Mouse (Mus musculus) heart, embryonic 14.5 days (tissue): Measurements from ENCODE around the gene Dpm3. TPM values are rescaled to one million over a fixed set of nuclear protein-coding genes. Genes with fewer than 3 reads are reported as not detected.

Experiments
- ATAC-seq: fragments of 200-750 bp; cut with Nextera tagmentation; 2 replicates; pipeline ENCODE4 v1.8.0; 2017; ENCODE audit warnings: low read depth, moderate TSS enrichment; ENCODE audit not compliant: insufficient number of reproducible peaks, insufficient read depth, low FRiP score
- H3K27ac ChIP-seq, 2 experiments: fragments of 200-500 bp in 1 of 2; fragments of 300-500 bp in 1 of 2; sonication (generic) in 1 of 2; replicated peaks in 1 of 2; 2 replicates each; pipeline ENCODE4 v1.5.1; 2012 to 2014; ENCODE audit warnings: low read depth in 2 of 2, low read length in 2 of 2, control low read depth in 1 of 2, mild to moderate bottlenecking in 1 of 2, mixed read lengths in 1 of 2; ENCODE audit not compliant: control insufficient read depth in 1 of 2, insufficient read depth in 1 of 2
- H3K27me3 ChIP-seq: fragments of 300-500 bp; sonication (generic); 2 replicates; pipeline ENCODE4 v1.6.1; 2014; ENCODE audit warnings: mild to moderate bottlenecking, low read length, control low read depth; ENCODE audit not compliant: control insufficient read depth, insufficient read depth
- H3K36me3 ChIP-seq: fragments of 300-500 bp; sonication (generic); 2 replicates; pipeline ENCODE4 v1.6.1; 2014; ENCODE audit warnings: mild to moderate bottlenecking, control low read depth, low read length, mixed read lengths; ENCODE audit not compliant: control insufficient read depth, insufficient read depth
- H3K4me1 ChIP-seq, 2 experiments: fragments of 200-500 bp in 1 of 2; fragments of 300-500 bp in 1 of 2; sonication (generic) in 1 of 2; 2 replicates each; pipeline ENCODE4 v1.6.1; 2012 to 2014; ENCODE audit warnings: low read length in 2 of 2, control low read depth in 1 of 2, mixed read lengths in 1 of 2; ENCODE audit not compliant: control insufficient read depth in 2 of 2, insufficient read depth in 2 of 2
- H3K4me2 ChIP-seq: fragments of 300-500 bp; sonication (generic); 2 replicates; pipeline ENCODE4 v1.6.1; 2014; ENCODE audit warnings: mild to moderate bottlenecking, low read length
- H3K4me3 ChIP-seq, 2 experiments: fragments of 200-500 bp in 1 of 2; fragments of 300-500 bp in 1 of 2; sonication (generic) in 1 of 2; 2 replicates each; pipeline ENCODE4 v1.5.1; 2012 to 2014; ENCODE audit warnings: low read length in 2 of 2, mild to moderate bottlenecking in 2 of 2, control low read depth in 1 of 2, low read depth in 1 of 2, moderate library complexity in 1 of 2; ENCODE audit not compliant: control insufficient read depth in 1 of 2, insufficient read depth in 1 of 2
- H3K9ac ChIP-seq: fragments of 300-500 bp; sonication (generic); 2 replicates; pipeline ENCODE4 v1.6.1; 2014; ENCODE audit warnings: mild to moderate bottlenecking, low read length
- H3K9me3 ChIP-seq: fragments of 300-500 bp; sonication (generic); 2 replicates; pipeline ENCODE4 v1.6.1; 2016; ENCODE audit warnings: low read length, control low read depth; ENCODE audit not compliant: control insufficient read depth
- WGBS: fragments of 180-500 bp; shearing (Covaris S2); extraction: QIAGEN DNeasy Blood & Tissue Kit; methylation state at CpG from one replicate; pipeline ENCODE4 v1.1.7; 2014; 5-methylcytosine and 5-hydroxymethylcytosine counted together
- polyA plus RNA-seq: library from polyadenylated mRNA; unstranded; fragments of >200 nt; fragmentation: Nextera tagmentation; extraction: Ambion mirVana; gene quantifications from 2 replicates; pipeline ENCODE4 v1.2.1, GENCODE M21; 2014

Gene Dpm3
- polyA plus RNA-seq, 1 experiment from 2014 or later: 97.9 TPM

GRCm38 (mm10) chr3:89268916-89269315 lies 9.8 kb downstream of the Dpm3 start:
- peaks cover 10 to 40% of the 10 kb centered on the region in 2 experiments for H3K4me1 ChIP-seq
- no peaks in the 10 kb centered on the region for H3K9me3 ChIP-seq
- H3K9ac ChIP-seq: no peak overlapping the region
- H3K36me3 ChIP-seq: peaks cover 29% of the 10 kb centered on the region
- no peak overlapping the region for H3K4me2 ChIP-seq
- 60% methylated on average over 8 of the region's 8 CpGs for WGBS
- no peaks in the 10 kb centered on the region for H3K27me3 ChIP-seq
- no peak overlapping the region for H3K27ac ChIP-seq
- no peak for ATAC-seq
- H3K4me3 ChIP-seq: no peak overlapping the region

GRCm38 (mm10) chr3:89270051-89270755 lies 11.0 kb downstream of the Dpm3 start, which contains the start of gene Slc50a1:
Gene Slc50a1, minus strand, starts transcription at chr3:89270570.
- Histone ChIP-seq H3K27me3 (no peaks in the 10 kb centered on the region), H3K4me1 (peaks cover 10 to 40% of the 10 kb centered on the region in 2 experiments), H3K36me3 (peaks cover 35% of the 10 kb centered on the region), H3K9ac (peak within 1 kb of the TSS; percentile 75), H3K4me3 (peak within 1 kb of the TSS; percentile 48 to 66), H3K27ac (peak within 1 kb of the TSS; percentile 69 to 73), H3K9me3 (no peaks in the 10 kb centered on the region), H3K4me2 (peak within 1 kb of the TSS; percentile 86)
- WGBS: 2% methylated on average over 39 of the region's 39 CpGs
- ATAC-seq: peak; percentile 28; the same call in 1 of the 2 replicates

DNA sequence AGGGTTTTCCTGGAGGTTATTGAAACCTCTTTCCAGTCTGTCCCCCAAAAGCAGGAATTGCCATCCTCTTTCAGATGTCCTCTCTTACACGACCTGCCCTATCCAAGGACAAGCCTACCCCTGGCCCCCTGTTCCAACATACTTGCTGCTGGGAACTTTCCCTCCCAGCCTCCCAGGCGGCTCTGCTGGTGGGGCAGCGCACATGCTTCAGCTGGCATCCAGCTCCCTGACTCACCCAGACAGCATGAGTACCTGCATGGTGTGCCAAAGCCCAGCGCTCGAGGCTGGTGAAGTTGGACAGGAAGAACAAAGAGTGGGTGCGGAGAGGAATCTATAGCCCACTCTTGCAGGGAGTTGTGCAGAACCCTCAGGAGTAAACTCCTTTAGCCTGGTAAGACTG lies 11.7 kb downstream of the Dpm3 start:
- Histone ChIP-seq H3K4me3 (peak overlapping the region in 1 of 2 experiments; percentile 48; a peak in 1 of 4 replicates), H3K4me2 (peak overlapping the region; percentile 86), H3K9ac (peak overlapping the region; percentile 75), H3K9me3 (no peaks in the 10 kb centered on the region), H3K27me3 (no peaks in the 10 kb centered on the region), H3K27ac (peak overlapping the region; percentile 69 to 73; a peak in 3 of 4 replicates), H3K4me1 (peaks cover 10 to 40% of the 10 kb centered on the region in 2 experiments), H3K36me3 (peaks cover 42% of the 10 kb centered on the region)
- 51% methylated on average over 6 of the region's 6 CpGs for WGBS
- ATAC-seq: no peak

GRCm38 (mm10) chr3:89271760-89272159 lies 12.6 kb downstream of the Dpm3 start:
- no peak overlapping the region for H3K9ac ChIP-seq
- H3K4me3 ChIP-seq: no peak overlapping the region
- peaks cover 11 to 43% of the 10 kb centered on the region in 2 experiments for H3K4me1 ChIP-seq
- H3K4me2 ChIP-seq: no peak overlapping the region
- no peak for ATAC-seq
- no peaks in the 10 kb centered on the region for H3K9me3 ChIP-seq
- peaks cover 46% of the 10 kb centered on the region for H3K36me3 ChIP-seq
- no peaks in the 10 kb centered on the region for H3K27me3 ChIP-seq
- 51% methylated on average over 6 of the region's 6 CpGs for WGBS
- H3K27ac ChIP-seq: no peak overlapping the region

DNA sequence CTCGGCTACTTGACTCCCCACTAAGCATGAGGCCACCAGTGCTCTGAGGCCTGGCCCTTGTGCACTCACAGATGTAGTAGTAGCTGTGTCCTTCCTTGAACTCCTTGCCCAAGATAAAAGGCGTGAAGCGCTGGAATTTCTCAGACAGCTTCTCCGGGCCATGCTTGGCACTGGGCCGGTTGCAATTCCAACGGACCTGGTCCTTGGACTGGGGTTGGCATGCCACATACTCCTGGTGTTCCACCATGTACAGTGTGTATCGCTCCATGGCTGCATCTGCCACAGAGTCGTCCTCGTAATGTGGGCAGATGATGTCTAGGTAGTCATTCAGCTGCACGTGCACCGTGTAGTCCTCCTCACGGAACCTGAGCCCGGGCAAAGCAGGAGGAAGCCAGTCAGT lies 16.9 kb downstream of the Dpm3 start:
- H3K9me3 ChIP-seq: no peaks in the 10 kb centered on the region
- no peak overlapping the region for H3K27ac ChIP-seq
- WGBS: 91% methylated on average over 13 of the region's 13 CpGs
- 0 out of 2 replicates have a peak overlapping the region, but pooled peaks have one; percentile 97 for H3K4me2 ChIP-seq
- ATAC-seq: no peak
- peaks cover 40% of the 10 kb centered on the region for H3K36me3 ChIP-seq
- H3K27me3 ChIP-seq: no peaks in the 10 kb centered on the region
- H3K9ac ChIP-seq: no peak overlapping the region
- peaks cover 21 to 39% of the 10 kb centered on the region in 2 experiments for H3K4me1 ChIP-seq
- H3K4me3 ChIP-seq: no peak overlapping the region

DNA sequence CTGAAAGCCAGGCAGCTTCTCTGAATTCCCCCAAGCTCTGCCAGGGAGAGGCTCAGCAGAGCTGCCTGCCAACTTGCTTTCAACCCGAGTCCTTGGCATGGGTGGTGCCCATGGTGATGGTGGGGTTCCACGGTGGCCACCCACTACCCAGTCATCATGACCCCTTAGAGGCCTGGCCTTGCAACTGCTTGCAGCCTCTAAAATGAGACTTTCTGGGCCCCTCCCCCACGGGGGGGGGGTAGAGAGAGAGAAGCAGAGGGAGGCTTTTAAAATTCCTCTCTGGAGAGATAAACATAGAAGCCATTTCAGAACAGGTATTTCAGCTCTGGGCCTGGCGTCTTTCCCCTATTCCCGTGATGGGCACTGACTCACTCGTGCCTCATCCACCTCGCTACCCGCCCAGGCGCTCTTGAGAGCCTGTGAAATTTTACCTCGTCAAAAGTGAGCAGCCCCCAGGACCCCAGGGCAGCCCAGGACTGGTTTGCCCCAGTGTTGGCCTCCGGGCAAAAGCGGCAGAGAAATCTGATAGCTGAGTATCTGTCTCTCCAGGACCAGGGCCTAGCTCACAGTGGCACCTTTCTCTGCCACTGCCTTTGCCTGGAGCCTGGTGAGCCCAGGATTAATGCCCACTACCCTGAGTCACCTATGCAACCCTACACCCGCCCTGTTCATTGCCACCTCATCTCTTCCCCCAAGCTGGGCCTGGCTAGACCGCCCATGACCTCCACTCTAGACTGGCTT lies 18.3 kb downstream of the Dpm3 start:
- no peak for ATAC-seq

DNA sequence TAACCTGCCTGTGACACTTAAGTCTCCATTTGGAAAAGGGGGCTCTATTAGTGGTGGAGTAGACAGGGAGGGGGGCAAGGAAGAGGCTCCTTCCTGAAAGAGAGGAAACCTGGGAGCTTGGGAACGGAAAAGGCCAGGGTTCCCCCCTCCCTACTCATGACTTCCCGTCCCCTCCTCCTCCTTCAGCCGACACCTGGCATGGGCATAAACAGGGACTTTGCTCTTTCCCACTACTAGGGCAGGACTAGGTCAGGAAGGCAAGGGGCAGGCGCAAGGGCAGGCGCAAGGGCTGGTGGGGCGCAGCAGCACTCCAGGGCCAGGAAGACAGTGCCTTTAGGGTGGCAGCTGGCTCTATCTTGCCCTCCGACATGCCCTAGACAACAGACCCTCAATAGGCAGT lies 18.9 kb downstream of the Dpm3 start:
- Histone ChIP-seq H3K9ac (peak overlapping the region; percentile 86), H3K27ac (peak overlapping the region; percentile 75 to 87), H3K9me3 (no peaks in the 10 kb centered on the region), H3K4me1 (peaks cover 24 to 39% of the 10 kb centered on the region in 2 experiments), H3K4me3 (peak overlapping the region; percentile 63 to 65), H3K4me2 (peak overlapping the region; percentile 97), H3K27me3 (no peaks in the 10 kb centered on the region), H3K36me3 (peaks cover 22% of the 10 kb centered on the region)
- WGBS: 40% methylated on average over 7 of the region's 7 CpGs
- ATAC-seq: peak; percentile 18

More for the DNA sequence above, 18.3 kb downstream of the Dpm3 start:
- Histone ChIP-seq H3K9me3 (no peaks in the 10 kb centered on the region), H3K27me3 (no peaks in the 10 kb centered on the region), H3K4me1 (peaks cover 24 to 39% of the 10 kb centered on the region in 2 experiments), H3K9ac (peak overlapping the region; percentile 86), H3K36me3 (peaks cover 29% of the 10 kb centered on the region), H3K27ac (peak overlapping the region; percentile 75 to 87), H3K4me3 (peak overlapping the region; percentile 63 to 65), H3K4me2 (peak overlapping the region; percentile 97)
- 16% methylated on average over 14 of the region's 14 CpGs for WGBS
